Mouse (Mus musculus): ENCODE measurements around the gene Scgb1c1. TPM values are rescaled to one million over a fixed set of nuclear protein-coding genes. Genes with fewer than 3 reads are reported as not detected.

Scgb1c1 gene
- polyA plus RNA-seq, 1 experiment from 2014 or later, result not detected

GRCm38 (mm10) chr7:140821305-140821652 is 24.1 kb upstream of the Scgb1c1 start:
- Histone ChIP-seq H3K4me2 (ENCODE audit: low read length) (peak overlapping the region; percentile 72), H3K27me3 (replicated peaks; ENCODE audit: control insufficient read depth, insufficient read depth, low read length) (no peaks in the 10 kb centered on the region), H3K9me3 (replicated peaks; ENCODE audit: control insufficient read depth, low read length) (no peaks in the 10 kb centered on the region), H3K27ac (ENCODE audit: low read depth, low read length) (0 out of 2 replicates have a peak overlapping the region, but pooled peaks have one; percentile 80), H3K9ac (ENCODE audit: low read length) (peak overlapping the region; percentile 70), H3K4me1 (ENCODE audit: control insufficient read depth, insufficient read depth, low read length) (no peaks in the 10 kb centered on the region), H3K36me3 (ENCODE audit: control insufficient read depth, insufficient read depth, low read length) (no peaks in the 10 kb centered on the region; the same call in 1 of the 2 replicates), H3K4me3 (ENCODE audit: low read depth, low read length) (peak overlapping the region; percentile 48)
- DNase-seq (ENCODE audit: low spot score) (no peak), ATAC-seq (0 out of 2 replicates have a peak, but pooled peaks have one; percentile 10)
- WGBS, result 42% methylated on average over 5 of the region's 5 CpGs

- Histone ChIP-seq H3K4me1 (ENCODE audit: control insufficient read depth, insufficient read depth, low read length) (no peaks in the 10 kb centered on the region), H3K9ac (ENCODE audit: low read length) (peak within 1 kb of the TSS; percentile 70), H3K4me3 (ENCODE audit: low read depth, low read length) (peak within 1 kb of the TSS; percentile 48), H3K9me3 (replicated peaks; ENCODE audit: control insufficient read depth, low read length) (no peaks in the 10 kb centered on the region), H3K27me3 (replicated peaks; ENCODE audit: control insufficient read depth, insufficient read depth, low read length) (no peaks in the 10 kb centered on the region; the same call in 1 of the 2 replicates), H3K4me2 (ENCODE audit: low read length) (peak within 1 kb of the TSS; percentile 72), H3K36me3 (ENCODE audit: control insufficient read depth, insufficient read depth, low read length) (no peaks in the 10 kb centered on the region; the same call in 1 of the 2 replicates), H3K27ac (ENCODE audit: low read depth, low read length) (peak within 1 kb of the TSS; percentile 80)
- ATAC-seq (peak; percentile 92), DNase-seq (ENCODE audit: low spot score) (peak; percentile 87)
- WGBS, result 1% methylated on average over 21 of the region's 21 CpGs
Observed at GRCm38 (mm10) chr7:140821653-140822329, 23.6 kb upstream of the Scgb1c1 start, which contains the start of gene Zfp941. Zfp941 (minus strand) TSS chr7:140822178.

GRCm38 (mm10) chr7:140822731-140823130 is 22.6 kb upstream of the Scgb1c1 start:
- H3K36me3 ChIP-seq (ENCODE audit: control insufficient read depth, insufficient read depth, low read length), result no peaks in the 10 kb centered on the region; the same call in 1 of the 2 replicates
- H3K4me1 ChIP-seq (ENCODE audit: control insufficient read depth, insufficient read depth, low read length), result no peaks in the 10 kb centered on the region
- 94% methylated on average over 4 of the region's 4 CpGs for WGBS
- H3K9ac ChIP-seq (ENCODE audit: low read length), result no peak overlapping the region
- ATAC-seq (no peak), DNase-seq (ENCODE audit: low spot score) (no peak)
- no peak overlapping the region for H3K4me3 ChIP-seq (ENCODE audit: low read depth, low read length)
- H3K9me3 ChIP-seq (replicated peaks; ENCODE audit: control insufficient read depth, low read length), result no peaks in the 10 kb centered on the region
- H3K4me2 ChIP-seq (ENCODE audit: low read length), result no peak overlapping the region
- H3K27me3 ChIP-seq (replicated peaks; ENCODE audit: control insufficient read depth, insufficient read depth, low read length), result no peaks in the 10 kb centered on the region; the same call in 1 of the 2 replicates
- no peak overlapping the region for H3K27ac ChIP-seq (ENCODE audit: low read depth, low read length)

GRCm38 (mm10) chr7:140828171-140828881 is 17.0 kb upstream of the Scgb1c1 start:
- H3K4me2 ChIP-seq (ENCODE audit: low read length), result no peak overlapping the region
- no peaks in the 10 kb centered on the region for H3K9me3 ChIP-seq (replicated peaks; ENCODE audit: control insufficient read depth, low read length)
- no peak for ATAC-seq
- peak; percentile 66 for DNase-seq (ENCODE audit: low spot score)
- no peaks in the 10 kb centered on the region for H3K4me1 ChIP-seq (ENCODE audit: control insufficient read depth, insufficient read depth, low read length)
- 45% methylated on average over 8 of the region's 8 CpGs for WGBS
- no peak overlapping the region for H3K27ac ChIP-seq (ENCODE audit: low read depth, low read length)
- H3K36me3 ChIP-seq (ENCODE audit: control insufficient read depth, insufficient read depth, low read length), result no peaks in the 10 kb centered on the region
- no peaks in the 10 kb centered on the region; the same call in 1 of the 2 replicates for H3K27me3 ChIP-seq (replicated peaks; ENCODE audit: control insufficient read depth, insufficient read depth, low read length)
- H3K4me3 ChIP-seq (ENCODE audit: low read depth, low read length), result no peak overlapping the region
- no peak overlapping the region for H3K9ac ChIP-seq (ENCODE audit: low read length)

- Histone ChIP-seq H3K4me3 (ENCODE audit: low read depth, low read length) (no peak overlapping the region), H3K9ac (ENCODE audit: low read length) (no peak overlapping the region), H3K9me3 (replicated peaks; ENCODE audit: control insufficient read depth, low read length) (no peaks in the 10 kb centered on the region), H3K27ac (ENCODE audit: low read depth, low read length) (no peak overlapping the region), H3K36me3 (ENCODE audit: control insufficient read depth, insufficient read depth, low read length) (no peaks in the 10 kb centered on the region), H3K4me2 (ENCODE audit: low read length) (no peak overlapping the region), H3K27me3 (replicated peaks; ENCODE audit: control insufficient read depth, insufficient read depth, low read length) (no peaks in the 10 kb centered on the region; the same call in 1 of the 2 replicates), H3K4me1 (ENCODE audit: control insufficient read depth, insufficient read depth, low read length) (no peaks in the 10 kb centered on the region)
- DNase-seq (ENCODE audit: low spot score), result no peak
- 80% methylated on average over 6 of the region's 6 CpGs for WGBS
- no peak for ATAC-seq
Observed at GRCm38 (mm10) chr7:140831447-140831846, 13.9 kb upstream of the Scgb1c1 start.

GRCm38 (mm10) chr7:140833341-140833740 is 12.0 kb upstream of the Scgb1c1 start:
- DNase-seq (ENCODE audit: low spot score), result no peak
- no peaks in the 10 kb centered on the region for H3K27me3 ChIP-seq (replicated peaks; ENCODE audit: control insufficient read depth, insufficient read depth, low read length)
- WGBS, result 83% methylated on average over 4 of the region's 4 CpGs

GRCm38 (mm10) chr7:140834968-140835757 is 10.2 kb upstream of the Scgb1c1 start, which contains the start of gene Urah:
Urah (plus strand) TSS chr7:140835018.
- Histone ChIP-seq H3K36me3 (ENCODE audit: control insufficient read depth, insufficient read depth, low read length) (no peaks in the 10 kb centered on the region), H3K4me1 (ENCODE audit: control insufficient read depth, insufficient read depth, low read length) (no peaks in the 10 kb centered on the region), H3K4me2 (ENCODE audit: low read length) (no peak within 1 kb of the TSS), H3K27me3 (replicated peaks; ENCODE audit: control insufficient read depth, insufficient read depth, low read length) (no peaks in the 10 kb centered on the region), H3K27ac (ENCODE audit: low read depth, low read length) (no peak within 1 kb of the TSS), H3K4me3 (ENCODE audit: low read depth, low read length) (no peak within 1 kb of the TSS), H3K9ac (ENCODE audit: low read length) (no peak within 1 kb of the TSS), H3K9me3 (replicated peaks; ENCODE audit: control insufficient read depth, low read length) (no peaks in the 10 kb centered on the region)
- DNase-seq (ENCODE audit: low spot score) (no peak), ATAC-seq (no peak)
- WGBS, result 43% methylated on average over 20 of the region's 20 CpGs

More at GRCm38 (mm10) chr7:140833341-140833740, 12.0 kb upstream of the Scgb1c1 start:
- H3K4me3 ChIP-seq (ENCODE audit: low read depth, low read length), result no peak overlapping the region
- no peaks in the 10 kb centered on the region for H3K9me3 ChIP-seq (replicated peaks; ENCODE audit: control insufficient read depth, low read length)
- no peak overlapping the region for H3K27ac ChIP-seq (ENCODE audit: low read depth, low read length)
- no peak for ATAC-seq
- no peak overlapping the region for H3K4me2 ChIP-seq (ENCODE audit: low read length)
- H3K4me1 ChIP-seq (ENCODE audit: control insufficient read depth, insufficient read depth, low read length), result no peaks in the 10 kb centered on the region
- H3K9ac ChIP-seq (ENCODE audit: low read length), result no peak overlapping the region
- no peaks in the 10 kb centered on the region for H3K36me3 ChIP-seq (ENCODE audit: control insufficient read depth, insufficient read depth, low read length)

- no peak overlapping the region for H3K27ac ChIP-seq (ENCODE audit: low read depth, low read length)
- no peaks in the 10 kb centered on the region for H3K9me3 ChIP-seq (replicated peaks; ENCODE audit: control insufficient read depth, low read length)
- no peak overlapping the region for H3K4me3 ChIP-seq (ENCODE audit: low read depth, low read length)
- H3K9ac ChIP-seq (ENCODE audit: low read length), result no peak overlapping the region
- no peak overlapping the region for H3K4me2 ChIP-seq (ENCODE audit: low read length)
- no peaks in the 10 kb centered on the region for H3K36me3 ChIP-seq (ENCODE audit: control insufficient read depth, insufficient read depth, low read length)
- 0 out of 2 replicates have a peak, but pooled peaks cover under 1% of the 10 kb centered on the region for H3K27me3 ChIP-seq (replicated peaks; ENCODE audit: control insufficient read depth, insufficient read depth, low read length)
- WGBS, result 82% methylated on average over 2 of the region's 2 CpGs
- ATAC-seq (no peak), DNase-seq (ENCODE audit: low spot score) (no peak)
- no peaks in the 10 kb centered on the region for H3K4me1 ChIP-seq (ENCODE audit: control insufficient read depth, insufficient read depth, low read length)
Observed at GRCm38 (mm10) chr7:140835758-140836087, 9.6 kb upstream of the Scgb1c1 start.

Measured in forebrain, embryonic 14.5 days (tissue).